Mouse (Mus musculus): ENCODE measurements around the gene Bmp10. TPM values are rescaled to one million over a fixed set of nuclear protein-coding genes. Genes with fewer than 3 reads are reported as not detected.

Gene Bmp10
- total and polyA plus RNA-seq, 2 experiments from 2014 or later = not detected

DNA sequence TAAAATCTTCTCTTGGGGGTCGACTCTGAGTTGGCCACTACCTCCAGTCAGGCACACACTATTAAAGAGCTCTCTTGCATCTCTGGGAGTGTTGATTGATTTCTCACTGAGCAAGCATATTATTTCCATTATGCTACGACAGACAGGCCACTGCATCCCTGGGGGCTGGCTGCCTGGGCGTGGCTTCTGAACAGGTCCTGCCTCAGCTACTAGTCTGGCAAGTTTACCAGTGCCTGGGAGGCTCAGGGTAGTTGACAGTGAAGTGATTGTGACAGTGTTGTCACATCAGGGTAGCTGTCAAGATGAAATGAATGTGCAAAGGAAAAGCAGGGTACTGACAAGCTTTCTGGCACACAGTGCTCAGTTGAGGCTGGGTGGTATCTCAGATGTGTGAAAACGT lies 50.1 kb downstream of the Bmp10 start:
- Histone ChIP-seq H3K4me1 (ENCODE audit: insufficient read depth, low read length) (no peaks in the 10 kb centered on the region), H3K27ac (ENCODE audit: low read depth, low read length) (no peak overlapping the region), H3K27me3 (ENCODE audit: insufficient read depth, low read length) (no peaks in the 10 kb centered on the region), H3K36me3 (ENCODE audit: insufficient read depth, low read length) (no peaks in the 10 kb centered on the region), H3K4me2 (ENCODE audit: low read depth, low read length, poor library complexity, severe bottlenecking) (no peak overlapping the region), H3K9ac (replicated peaks; ENCODE audit: low read length, poor library complexity, severe bottlenecking) (no peak overlapping the region), H3K9me3 (ENCODE audit: low read length) (no peaks in the 10 kb centered on the region), H3K4me3 (ENCODE audit: low read depth, low read length) (no peak overlapping the region)
- 51% methylated on average over 4 of the region's 4 CpGs for WGBS
- ATAC-seq (ENCODE audit: low FRiP score) = no peak
- DNase-seq (ENCODE audit: low spot score) = no peak
- no peak for TF ChIP-seq CTCF (IDR thresholded peaks at IDR 0.05)

DNA sequence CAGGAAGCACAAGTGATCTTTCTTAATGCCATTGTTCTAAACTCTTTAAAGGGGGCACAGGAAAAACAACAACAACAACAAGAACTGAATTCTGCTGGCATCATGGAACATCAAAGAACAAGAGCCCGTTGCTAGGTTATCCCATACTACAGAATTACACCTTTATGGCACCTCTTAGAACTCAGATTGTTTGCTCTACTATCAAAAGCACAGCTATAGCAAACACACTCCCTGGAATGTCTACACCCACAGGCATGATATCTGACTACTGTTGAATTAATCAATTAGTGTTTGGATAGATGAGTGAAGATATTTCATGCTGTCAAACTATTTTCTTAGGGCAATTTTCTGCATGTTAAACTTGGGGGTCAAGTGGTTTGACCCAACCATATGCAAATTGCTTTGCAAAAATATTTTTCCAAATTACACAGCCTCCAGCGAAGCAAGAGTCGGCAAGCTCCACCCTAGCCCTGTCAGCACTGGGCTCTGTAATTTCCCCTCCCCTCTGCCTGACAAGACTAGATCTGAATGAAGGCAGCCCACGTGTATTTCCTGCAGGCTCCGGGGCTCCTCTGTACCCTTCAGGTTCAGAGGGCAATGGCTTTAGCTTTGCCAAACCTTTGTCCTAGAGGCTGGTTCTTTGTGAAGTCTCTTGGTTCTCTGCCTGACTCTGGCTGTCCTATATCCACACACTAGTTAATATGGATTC lies 50.7 kb downstream of the Bmp10 start:
- no peak for DNase-seq (ENCODE audit: low spot score)
- Histone ChIP-seq H3K4me2 (ENCODE audit: low read depth, low read length, poor library complexity, severe bottlenecking) (no peak overlapping the region), H3K27me3 (ENCODE audit: insufficient read depth, low read length) (no peaks in the 10 kb centered on the region), H3K36me3 (ENCODE audit: insufficient read depth, low read length) (no peaks in the 10 kb centered on the region), H3K4me1 (ENCODE audit: insufficient read depth, low read length) (no peaks in the 10 kb centered on the region), H3K4me3 (ENCODE audit: low read depth, low read length) (no peak overlapping the region), H3K27ac (ENCODE audit: low read depth, low read length) (no peak overlapping the region), H3K9ac (replicated peaks; ENCODE audit: low read length, poor library complexity, severe bottlenecking) (no peak overlapping the region), H3K9me3 (ENCODE audit: low read length) (no peaks in the 10 kb centered on the region)
- WGBS = 63% methylated on average over 5 of the region's 5 CpGs
- no peak for TF ChIP-seq CTCF (IDR thresholded peaks at IDR 0.05)
- ATAC-seq (ENCODE audit: low FRiP score) = no peak

DNA sequence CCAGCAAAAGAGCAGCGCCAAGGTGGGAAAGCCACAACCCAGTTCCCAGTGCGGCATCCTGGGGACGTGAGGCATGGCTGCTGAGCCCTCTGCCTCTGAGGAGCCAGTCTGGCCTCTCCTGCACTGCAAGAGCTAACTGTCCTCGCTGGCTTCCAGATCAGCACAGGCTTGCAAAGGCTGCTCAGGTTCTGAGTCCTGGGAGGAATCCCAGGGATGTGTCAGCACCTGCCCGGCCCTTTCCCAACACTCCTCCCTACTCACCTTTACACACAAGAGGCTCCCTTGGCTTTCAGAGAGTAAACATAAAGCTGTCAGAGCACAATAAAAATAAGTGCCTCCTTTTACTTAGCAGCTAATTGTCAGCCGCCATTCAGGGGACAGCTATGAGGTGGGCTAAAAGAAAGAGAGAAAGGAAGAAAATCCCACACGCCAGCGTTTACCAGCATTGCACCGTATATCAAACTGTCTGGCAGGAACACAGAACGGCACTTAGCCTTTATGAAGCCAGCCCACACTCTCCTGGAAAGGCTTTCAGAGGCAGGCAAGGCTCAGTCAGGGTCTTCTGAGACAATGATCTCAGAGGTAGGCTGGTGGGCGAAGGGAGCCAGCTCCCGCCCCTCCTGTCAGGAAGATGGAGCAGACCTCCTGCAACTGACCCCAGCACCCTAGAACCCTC lies 54.6 kb downstream of the Bmp10 start:
- TF ChIP-seq CTCF (IDR thresholded peaks at IDR 0.05) = no peak
- H3K4me1 ChIP-seq (ENCODE audit: insufficient read depth, low read length) = no peaks in the 10 kb centered on the region
- H3K36me3 ChIP-seq (ENCODE audit: insufficient read depth, low read length) = no peaks in the 10 kb centered on the region
- no peaks in the 10 kb centered on the region for H3K9me3 ChIP-seq (ENCODE audit: low read length)
- DNase-seq (ENCODE audit: low spot score) = no peak
- WGBS = 72% methylated on average over 12 of the region's 12 CpGs
- H3K9ac ChIP-seq (replicated peaks; ENCODE audit: low read length, poor library complexity, severe bottlenecking) = no peak overlapping the region
- no peak for ATAC-seq (ENCODE audit: low FRiP score)
- H3K27me3 ChIP-seq (ENCODE audit: insufficient read depth, low read length) = no peaks in the 10 kb centered on the region
- H3K4me3 ChIP-seq (ENCODE audit: low read depth, low read length) = no peak overlapping the region
- H3K4me2 ChIP-seq (ENCODE audit: low read depth, low read length, poor library complexity, severe bottlenecking) = no peak overlapping the region
- H3K27ac ChIP-seq (ENCODE audit: low read depth, low read length) = no peak overlapping the region

DNA sequence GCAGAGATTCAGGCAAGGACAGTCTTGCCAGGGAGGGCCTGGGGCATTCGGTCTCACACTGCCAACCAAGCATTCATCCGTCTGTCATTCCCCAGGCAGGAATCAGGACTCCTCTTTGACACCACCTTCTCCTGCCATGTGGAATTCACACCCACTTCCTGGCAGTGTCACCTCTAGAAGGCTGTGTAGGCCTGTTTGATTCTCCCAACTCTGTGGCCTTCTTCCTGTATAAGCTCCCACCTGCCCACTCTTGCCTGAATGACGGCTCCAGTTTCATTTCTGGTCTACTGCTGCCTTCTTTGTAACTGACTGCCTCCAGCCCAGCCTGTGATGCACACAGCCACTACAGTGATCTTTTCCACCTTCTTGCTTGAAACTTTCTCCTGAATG lies 55.1 kb downstream of the Bmp10 start:
- TF ChIP-seq CTCF (IDR thresholded peaks at IDR 0.05) = no peak
- DNase-seq (ENCODE audit: low spot score) (no peak), ATAC-seq (ENCODE audit: low FRiP score) (no peak)
- no peaks in the 10 kb centered on the region for H3K36me3 ChIP-seq (ENCODE audit: insufficient read depth, low read length)
- H3K4me1 ChIP-seq (ENCODE audit: insufficient read depth, low read length) = no peaks in the 10 kb centered on the region
- H3K9ac ChIP-seq (replicated peaks; ENCODE audit: low read length, poor library complexity, severe bottlenecking) = no peak overlapping the region
- H3K27ac ChIP-seq (ENCODE audit: low read depth, low read length) = no peak overlapping the region
- 74% methylated on average over 3 of the region's 3 CpGs for WGBS
- no peak overlapping the region for H3K4me3 ChIP-seq (ENCODE audit: low read depth, low read length)
- H3K4me2 ChIP-seq (ENCODE audit: low read depth, low read length, poor library complexity, severe bottlenecking) = no peak overlapping the region
- H3K9me3 ChIP-seq (ENCODE audit: low read length) = no peaks in the 10 kb centered on the region
- no peaks in the 10 kb centered on the region for H3K27me3 ChIP-seq (ENCODE audit: insufficient read depth, low read length)

DNA sequence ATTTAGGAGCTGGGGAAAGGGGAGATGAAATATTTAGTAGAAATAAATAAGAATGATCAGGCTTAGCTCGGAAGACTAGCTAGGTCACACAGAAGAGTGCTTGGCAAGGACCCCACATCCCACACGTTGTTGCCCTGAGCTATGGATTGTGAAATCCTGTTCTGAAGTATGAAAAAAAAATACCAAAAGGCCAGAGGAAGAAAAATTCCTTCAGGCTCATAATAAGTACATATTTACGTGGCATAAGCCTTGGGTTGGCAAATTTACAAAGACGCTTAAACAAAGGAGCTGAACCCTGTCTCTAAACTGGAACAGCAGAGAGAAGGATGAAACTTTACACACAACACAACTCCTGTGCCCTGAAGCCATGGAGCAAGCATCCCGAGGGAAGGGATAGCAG lies 56.0 kb downstream of the Bmp10 start:
- no peak for ATAC-seq (ENCODE audit: low FRiP score)
- H3K36me3 ChIP-seq (ENCODE audit: insufficient read depth, low read length) = no peaks in the 10 kb centered on the region
- no peak overlapping the region for H3K4me3 ChIP-seq (ENCODE audit: low read depth, low read length)
- no peak for TF ChIP-seq CTCF (IDR thresholded peaks at IDR 0.05)
- H3K27ac ChIP-seq (ENCODE audit: low read depth, low read length) = no peak overlapping the region
- H3K4me2 ChIP-seq (ENCODE audit: low read depth, low read length, poor library complexity, severe bottlenecking) = no peak overlapping the region
- H3K27me3 ChIP-seq (ENCODE audit: insufficient read depth, low read length) = no peaks in the 10 kb centered on the region
- H3K4me1 ChIP-seq (ENCODE audit: insufficient read depth, low read length) = no peaks in the 10 kb centered on the region
- 70% methylated on average over 5 of the region's 5 CpGs for WGBS
- H3K9me3 ChIP-seq (ENCODE audit: low read length) = no peaks in the 10 kb centered on the region
- DNase-seq (ENCODE audit: low spot score) = no peak
- H3K9ac ChIP-seq (replicated peaks; ENCODE audit: low read length, poor library complexity, severe bottlenecking) = no peak overlapping the region

Other genes starting within 250 kb of the Bmp10 start
- gene Antxr1, start 93.2 kb upstream of the Bmp10 start, total RNA-seq (2014; rRNA removed) = 13.1 and 17.0 TPM in 2 replicates
- 2.2 and 2.9 TPM in 2 replicates for gene Antxr1, start 93.2 kb upstream of the Bmp10 start, polyA plus RNA-seq (2015; fragmentation: Nextera tagmentation; extraction: Ambion mirVana)
- gene Gkn1, start 78.1 kb upstream of the Bmp10 start, total RNA-seq (2014; rRNA removed) = not detected in 2 replicates
- not detected in 2 replicates for gene Gkn1, start 78.1 kb upstream of the Bmp10 start, polyA plus RNA-seq (2015; fragmentation: Nextera tagmentation; extraction: Ambion mirVana)
- not detected in 2 replicates for gene Gkn2, start 55.6 kb upstream of the Bmp10 start, total RNA-seq (2014; rRNA removed)
- not detected in 2 replicates for gene Gkn2, start 55.6 kb upstream of the Bmp10 start, polyA plus RNA-seq (2015; fragmentation: Nextera tagmentation; extraction: Ambion mirVana)
- 2.6 TPM in 1 of 2 replicates, not detected in the other for gene Gkn3, start 40.1 kb upstream of the Bmp10 start, total RNA-seq (2014; rRNA removed)
- gene Gkn3, start 40.1 kb upstream of the Bmp10 start, polyA plus RNA-seq (2015; fragmentation: Nextera tagmentation; extraction: Ambion mirVana) = 0.99 and 1.2 TPM in 2 replicates
- gene Arhgap25, start 104.3 kb downstream of the Bmp10 start, total RNA-seq (2014; rRNA removed) = 0.93 and 1.4 TPM in 2 replicates
- 1.2 and 1.8 TPM in 2 replicates for gene Arhgap25, start 104.3 kb downstream of the Bmp10 start, polyA plus RNA-seq (2015; fragmentation: Nextera tagmentation; extraction: Ambion mirVana)
- gene Prokr1, start 161.7 kb downstream of the Bmp10 start, total RNA-seq (2014; rRNA removed) = 2.7 and 3.4 TPM in 2 replicates
- gene Prokr1, start 161.7 kb downstream of the Bmp10 start, polyA plus RNA-seq (2015; fragmentation: Nextera tagmentation; extraction: Ambion mirVana) = 1.3 and 1.5 TPM in 2 replicates
- 4.2 and 5.5 TPM in 2 replicates for gene Aplf, start 243.2 kb downstream of the Bmp10 start, total RNA-seq (2014; rRNA removed)
- gene Aplf, start 243.2 kb downstream of the Bmp10 start, polyA plus RNA-seq (2015; fragmentation: Nextera tagmentation; extraction: Ambion mirVana) = 4.4 and 5.0 TPM in 2 replicates